Mouse (Mus musculus) intestine, embryonic 16.5 days (tissue): ENCODE data around the gene Pole2. TPM values are rescaled to one million over a fixed set of nuclear protein-coding genes. Genes with fewer than 3 reads are reported as not detected.

Experiments used
- ATAC-seq: fragments of 200-750 bp; cut with Nextera tagmentation; 2 replicates; pipeline ENCODE4 v1.8.0; 2017; ENCODE audit warnings: moderate TSS enrichment, moderate library complexity
- H3K27ac ChIP-seq: fragments of 300-500 bp; sonication (generic); 2 replicates; pipeline ENCODE4 v1.5.1; 2014; ENCODE audit warnings: mild to moderate bottlenecking, low read length
- H3K27me3 ChIP-seq: fragments of 300-500 bp; sonication (generic); replicated peaks from 2 replicates; pipeline ENCODE4 v1.6.1; 2014; ENCODE audit warnings: low read length, control low read depth, mixed read lengths; ENCODE audit not compliant: control insufficient read depth, insufficient read depth
- H3K36me3 ChIP-seq: fragments of 300-500 bp; sonication (generic); 2 replicates; pipeline ENCODE4 v1.6.1; 2014; ENCODE audit warnings: low read length, control low read depth; ENCODE audit not compliant: control insufficient read depth, insufficient read depth
- H3K4me1 ChIP-seq: fragments of 300-500 bp; sonication (generic); 2 replicates; pipeline ENCODE4 v1.6.1; 2014; ENCODE audit warnings: low read length, control low read depth, mixed read lengths; ENCODE audit not compliant: control insufficient read depth, insufficient read depth
- H3K4me2 ChIP-seq: fragments of 300-500 bp; sonication (generic); 2 replicates; pipeline ENCODE4 v1.6.1; 2014; ENCODE audit warnings: low read depth, low read length, control low read depth
- H3K4me3 ChIP-seq: fragments of 300-500 bp; sonication (generic); 2 replicates; pipeline ENCODE4 v1.5.1; 2014; ENCODE audit warnings: mild to moderate bottlenecking, low read length
- H3K9ac ChIP-seq: fragments of 300-500 bp; sonication (generic); 2 replicates; pipeline ENCODE4 v1.6.1; 2014; ENCODE audit warnings: low read depth, low read length
- H3K9me3 ChIP-seq: fragments of 300-500 bp; sonication (generic); 2 replicates; pipeline ENCODE4 v1.6.1; 2016; ENCODE audit warnings: low read length, control low read depth; ENCODE audit not compliant: control insufficient read depth
- WGBS: fragments of 180-500 bp; shearing (Covaris S2); extraction: QIAGEN DNeasy Blood & Tissue Kit; methylation state at CpG from one replicate; pipeline ENCODE4 v1.1.7; 2014; 5-methylcytosine and 5-hydroxymethylcytosine counted together
- polyA plus RNA-seq: library from polyadenylated mRNA; unstranded; fragments of >200 nt; fragmentation: Nextera tagmentation; extraction: Ambion mirVana; gene quantifications from 2 replicates; pipeline ENCODE4 v1.2.1, GENCODE M21; 2015

Gene Pole2
- polyA plus RNA-seq, 1 experiment from 2014 or later: 20.8 TPM

GRCm38 (mm10) chr12:69185371-69185770, 42.6 kb downstream of the Pole2 start:
- Histone ChIP-seq H3K27ac (no peak overlapping the region), H3K4me1 (peaks cover 17% of the 10 kb centered on the region), H3K9ac (peak overlapping the region; percentile 93), H3K36me3 (peaks cover 6% of the 10 kb centered on the region), H3K9me3 (no peaks in the 10 kb centered on the region), H3K27me3 (no peaks in the 10 kb centered on the region), H3K4me3 (peak overlapping the region; percentile 86), H3K4me2 (peak overlapping the region; percentile 92)
- no peak for ATAC-seq
- 66% methylated on average over 7 of the region's 7 CpGs for WGBS

GRCm38 (mm10) chr12:69184342-69185295, 43.4 kb downstream of the Pole2 start:
- peak overlapping the region; percentile 92 for H3K4me2 ChIP-seq
- WGBS: 1% methylated on average over 86 of the region's 86 CpGs

GRCm38 (mm10) chr12:69183583-69184308, 44.2 kb downstream of the Pole2 start, which contains the start of the genes Rpl36al and Mgat2:
Gene Rpl36al (minus strand): TSS chr12:69184083.
Gene Mgat2 (plus strand): TSS chr12:69184157.
- H3K4me1 ChIP-seq: peaks cover 17% of the 10 kb centered on the region
- H3K9ac ChIP-seq: peak within 1 kb of the TSS; percentile 93
- no peaks in the 10 kb centered on the region for H3K27me3 ChIP-seq
- peak within 1 kb of the TSS; percentile 90 for H3K27ac ChIP-seq
- peak within 1 kb of the TSS; percentile 92 for H3K4me2 ChIP-seq
- ATAC-seq: peak; percentile 99
- under 1% methylated on average over 82 of the region's 84 CpGs for WGBS
- no peaks in the 10 kb centered on the region for H3K9me3 ChIP-seq
- H3K4me3 ChIP-seq: peak within 1 kb of the TSS; percentile 86
- H3K36me3 ChIP-seq: peaks cover 4% of the 10 kb centered on the region; the same call in 1 of the 2 replicates

More at GRCm38 (mm10) chr12:69184342-69185295, 43.4 kb downstream of the Pole2 start:
- H3K27me3 ChIP-seq: no peaks in the 10 kb centered on the region
- no peaks in the 10 kb centered on the region for H3K9me3 ChIP-seq
- H3K36me3 ChIP-seq: peaks cover 4% of the 10 kb centered on the region; the same call in 1 of the 2 replicates
- H3K27ac ChIP-seq: peak overlapping the region; percentile 90
- peak overlapping the region; percentile 93 for H3K9ac ChIP-seq
- peak overlapping the region; percentile 86 for H3K4me3 ChIP-seq
- H3K4me1 ChIP-seq: peaks cover 17% of the 10 kb centered on the region
- ATAC-seq: peak; percentile 62

GRCm38 (mm10) chr12:69181800-69182199, 46.2 kb downstream of the Pole2 start:
- Histone ChIP-seq H3K36me3 (peaks cover 4% of the 10 kb centered on the region), H3K9me3 (no peaks in the 10 kb centered on the region), H3K4me3 (no peak overlapping the region), H3K4me1 (peaks cover 10% of the 10 kb centered on the region), H3K4me2 (no peak overlapping the region), H3K9ac (no peak overlapping the region), H3K27me3 (no peaks in the 10 kb centered on the region), H3K27ac (no peak overlapping the region)
- 89% methylated on average over 4 of the region's 4 CpGs for WGBS
- ATAC-seq: no peak

GRCm38 (mm10) chr12:69179371-69179770, 48.6 kb downstream of the Pole2 start:
- H3K4me1 ChIP-seq: no peaks in the 10 kb centered on the region
- no peak overlapping the region for H3K27ac ChIP-seq
- no peaks in the 10 kb centered on the region for H3K9me3 ChIP-seq
- no peak overlapping the region for H3K9ac ChIP-seq
- no peaks in the 10 kb centered on the region for H3K27me3 ChIP-seq
- WGBS: 58% methylated on average over 12 of the region's 12 CpGs
- H3K36me3 ChIP-seq: peaks cover 6% of the 10 kb centered on the region
- no peak overlapping the region for H3K4me3 ChIP-seq
- no peak for ATAC-seq
- H3K4me2 ChIP-seq: no peak overlapping the region

- Histone ChIP-seq H3K9ac (no peak overlapping the region), H3K27me3 (no peaks in the 10 kb centered on the region), H3K4me3 (no peak overlapping the region), H3K4me1 (no peaks in the 10 kb centered on the region), H3K36me3 (peaks cover 6% of the 10 kb centered on the region), H3K9me3 (no peaks in the 10 kb centered on the region), H3K27ac (no peak overlapping the region), H3K4me2 (no peak overlapping the region)
- ATAC-seq: no peak
- WGBS: 85% methylated on average over 3 of the region's 3 CpGs
Measured at GRCm38 (mm10) chr12:69177526-69177925, 50.5 kb downstream of the Pole2 start.

- H3K9me3 ChIP-seq: no peaks in the 10 kb centered on the region
- WGBS: 78% methylated on average over 3 of the region's 3 CpGs
- no peaks in the 10 kb centered on the region for H3K27me3 ChIP-seq
- H3K36me3 ChIP-seq: peaks cover 6% of the 10 kb centered on the region
- peak; percentile 81 for ATAC-seq
- no peaks in the 10 kb centered on the region for H3K4me1 ChIP-seq
- no peak overlapping the region for H3K4me2 ChIP-seq
- no peak overlapping the region for H3K9ac ChIP-seq
- no peak overlapping the region for H3K4me3 ChIP-seq
- H3K27ac ChIP-seq: no peak overlapping the region
Measured at GRCm38 (mm10) chr12:69175975-69176374, 52.0 kb downstream of the Pole2 start.

GRCm38 (mm10) chr12:69171307-69171706, 56.7 kb downstream of the Pole2 start:
- WGBS: 90% methylated on average over 2 of the region's 2 CpGs

More at GRCm38 (mm10) chr12:69171307-69171706, 56.7 kb downstream of the Pole2 start:
- H3K27me3 ChIP-seq: no peaks in the 10 kb centered on the region
- H3K36me3 ChIP-seq: 0 out of 2 replicates have a peak, but pooled peaks cover 2% of the 10 kb centered on the region
- H3K27ac ChIP-seq: no peak overlapping the region
- H3K4me3 ChIP-seq: no peak overlapping the region
- 0 out of 2 replicates have a peak, but pooled peaks cover 2% of the 10 kb centered on the region for H3K4me1 ChIP-seq
- no peaks in the 10 kb centered on the region for H3K9me3 ChIP-seq
- no peak overlapping the region for H3K9ac ChIP-seq
- ATAC-seq: no peak
- no peak overlapping the region for H3K4me2 ChIP-seq
